Mouse (Mus musculus): ENCODE measurements around the gene Dnajc15. TPM values are rescaled to one million over a fixed set of nuclear protein-coding genes. Genes with fewer than 3 reads are reported as not detected.

Dnajc15 gene
- total RNA-seq, 2 experiments from 2014 or later, result 271 to 297 TPM

DNA sequence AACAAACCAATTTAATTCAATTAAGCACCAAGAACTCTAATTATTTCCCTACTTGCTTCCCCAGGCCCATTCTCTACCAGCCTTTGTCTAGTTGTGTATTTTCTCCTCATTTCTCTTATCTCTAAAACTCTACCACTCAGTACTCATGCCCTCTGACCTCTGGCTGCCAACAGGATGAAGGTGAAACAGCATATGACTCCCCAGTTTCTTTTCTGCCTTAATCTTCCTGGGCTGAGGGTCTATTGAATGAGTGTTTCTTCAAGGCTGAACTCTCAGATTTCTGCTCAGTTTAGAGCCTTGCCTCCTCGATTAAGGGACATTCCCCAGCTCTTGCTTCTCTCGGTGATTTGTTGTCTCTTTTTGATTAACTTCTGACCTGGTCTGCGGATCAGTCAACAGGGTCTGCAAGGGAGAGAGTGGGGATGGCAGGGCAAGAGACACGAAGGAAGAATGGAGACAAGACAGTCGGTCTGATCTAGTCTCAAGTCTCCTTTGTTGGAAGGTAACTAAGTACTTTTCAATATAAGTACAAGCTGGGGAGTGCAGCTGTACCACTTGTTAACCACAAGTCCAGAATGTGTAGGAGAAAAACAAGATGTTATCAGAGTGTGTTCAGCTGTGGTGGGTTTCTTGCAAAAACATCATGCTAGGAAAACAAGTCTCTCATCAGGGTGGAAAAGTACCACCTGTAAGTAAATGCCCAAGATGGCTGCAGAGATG is 13.9 kb downstream of the Dnajc15 start:
- DNase-seq, result no peak
- intact Hi-C loops (cut with DNase I), result no loop called here

DNA sequence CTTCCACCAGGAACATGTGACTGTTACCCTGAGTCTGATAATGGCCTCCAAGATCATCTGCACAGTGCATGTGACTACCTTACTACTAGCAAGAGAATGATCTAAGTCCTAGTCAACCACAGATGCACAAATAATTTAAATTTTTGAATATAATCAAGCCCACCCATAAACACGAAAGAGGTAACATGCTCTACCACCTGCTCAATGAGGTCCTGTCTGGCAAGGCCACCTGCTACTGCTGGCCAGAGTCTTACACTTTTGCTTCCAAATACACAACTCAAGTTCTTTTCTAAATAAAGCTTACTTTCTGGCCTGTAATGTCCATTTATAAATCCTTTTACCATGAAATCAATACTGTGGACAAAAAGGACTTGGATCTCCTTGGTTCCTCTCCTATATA is 15.0 kb downstream of the Dnajc15 start:
- intact Hi-C loops (cut with DNase I), result no loop called here
- no peak for DNase-seq

DNA sequence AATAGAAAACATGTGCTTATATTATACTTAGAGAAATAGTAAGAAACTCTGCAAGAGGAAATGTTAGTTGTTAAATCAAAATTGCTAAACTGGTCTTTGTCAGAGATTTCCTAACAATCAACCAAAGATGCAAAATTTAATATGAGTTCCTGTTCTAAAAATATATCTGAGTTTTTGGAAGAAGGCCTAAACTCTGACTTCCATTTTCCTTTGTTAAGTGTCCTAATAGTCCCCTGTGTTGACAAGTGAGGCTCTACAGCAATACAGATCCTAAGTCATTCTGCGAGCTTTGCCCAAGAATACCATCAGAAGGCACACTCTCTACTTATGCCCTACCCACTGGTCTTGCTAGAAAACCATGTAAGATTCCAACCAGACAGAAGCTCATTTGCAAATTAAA is 21.0 kb downstream of the Dnajc15 start:
- intact Hi-C loops (cut with DNase I), result no loop called here
- no peak for DNase-seq

DNA sequence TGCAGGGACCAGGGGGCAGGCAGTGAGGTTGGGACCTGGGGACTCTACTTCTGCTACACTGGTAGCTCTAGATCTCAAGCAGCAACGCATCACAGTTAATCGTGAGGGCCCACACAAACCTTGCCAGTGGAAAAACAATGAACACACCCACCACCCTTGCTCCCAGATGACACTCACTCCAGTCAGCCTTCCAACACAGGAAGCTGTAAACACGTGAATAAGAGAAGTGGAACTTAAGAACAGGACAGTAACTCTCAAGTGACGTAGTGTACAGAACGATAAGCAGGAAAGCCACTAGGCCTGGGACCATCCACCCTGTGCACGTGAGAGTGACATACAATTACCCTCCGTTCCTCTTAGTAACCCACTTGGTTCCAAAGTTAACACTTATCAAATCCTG is 25.1 kb downstream of the Dnajc15 start:
- no peak for DNase-seq
- intact Hi-C loops (cut with DNase I), result no loop called here

DNA sequence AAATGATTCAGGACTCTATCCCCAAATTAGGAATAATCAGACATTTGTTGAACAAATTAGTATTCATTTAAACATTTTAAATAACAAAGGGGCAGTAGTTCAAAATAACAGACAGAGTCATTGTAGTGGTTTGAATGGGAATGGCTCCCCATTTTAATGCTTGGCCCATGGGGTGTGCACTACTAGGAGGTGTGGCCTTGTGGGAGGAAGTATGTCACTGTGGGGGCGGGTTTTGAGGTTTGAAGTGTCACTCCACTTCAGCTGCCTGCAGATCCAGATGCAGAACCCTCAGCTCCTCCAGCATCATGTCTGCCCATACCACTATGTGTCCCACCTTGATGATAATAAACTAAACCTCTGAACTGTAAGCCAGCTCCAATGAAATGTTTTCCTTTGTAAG is 26.6 kb downstream of the Dnajc15 start:
- DNase-seq, result no peak
- intact Hi-C loops (cut with DNase I), result no loop called here

DNA sequence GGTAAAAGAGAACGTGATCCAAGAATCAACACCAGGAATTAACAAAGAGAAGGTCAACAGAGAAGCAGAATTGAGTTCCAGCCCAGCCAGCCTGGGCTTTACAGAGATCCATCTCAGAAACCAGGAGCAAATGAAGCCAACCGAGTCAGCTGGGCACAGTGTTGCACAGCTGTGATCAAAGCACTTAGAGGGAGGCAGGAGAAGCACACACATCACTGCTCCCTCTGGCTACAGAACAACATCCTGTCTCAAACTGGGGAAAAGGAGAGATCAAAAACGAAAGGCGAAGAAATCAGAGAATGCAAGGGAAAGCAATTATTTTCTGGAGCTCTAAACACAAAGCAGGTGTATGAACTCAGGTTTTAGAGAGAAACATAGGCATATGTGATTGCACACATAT is 28.7 kb downstream of the Dnajc15 start:
- intact Hi-C loops (cut with DNase I), result no loop called here
- DNase-seq, result no peak

DNA sequence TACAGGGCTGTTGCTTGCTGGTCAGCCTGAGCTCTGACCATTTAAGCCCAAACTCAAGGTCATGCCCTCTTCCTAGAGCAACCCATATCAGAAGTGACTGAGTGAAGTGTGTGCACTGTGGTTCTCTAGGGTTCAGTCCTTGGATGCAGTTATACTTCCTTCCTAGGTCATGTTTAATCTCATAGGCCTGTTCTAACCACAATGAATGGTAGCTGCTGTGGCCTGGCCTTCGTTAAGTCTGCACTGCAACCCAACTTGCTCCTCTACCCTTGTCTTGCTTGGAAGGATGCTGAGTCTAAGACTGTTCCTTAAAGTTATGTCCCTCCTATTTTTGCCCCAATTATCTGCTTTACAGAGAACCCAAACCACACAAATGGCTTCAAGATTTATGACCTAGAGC is 29.4 kb downstream of the Dnajc15 start:
- intact Hi-C loops (cut with DNase I), result no loop called here
- no peak for DNase-seq

DNA sequence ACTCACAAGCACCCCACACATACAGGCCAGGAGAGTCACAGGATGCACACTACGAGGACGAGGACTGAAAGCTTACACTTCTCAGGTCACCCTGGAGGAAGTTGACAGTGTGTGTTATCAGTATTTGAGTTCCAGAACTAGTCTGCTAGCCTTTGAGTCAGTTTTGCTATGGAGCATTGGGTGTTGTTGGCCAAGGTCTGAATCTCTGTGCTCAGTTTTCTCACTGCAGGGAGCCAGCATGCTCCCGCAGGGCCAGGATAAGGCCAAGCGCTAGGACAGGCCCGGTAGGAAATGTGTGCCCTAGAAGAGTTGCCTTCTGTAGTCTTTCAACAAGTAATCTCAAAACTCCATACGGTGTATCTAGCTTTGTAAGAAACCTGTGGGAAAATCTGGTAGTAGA is 34.4 kb downstream of the Dnajc15 start:
- intact Hi-C loops (cut with DNase I), result no loop called here
- DNase-seq, result no peak

DNA sequence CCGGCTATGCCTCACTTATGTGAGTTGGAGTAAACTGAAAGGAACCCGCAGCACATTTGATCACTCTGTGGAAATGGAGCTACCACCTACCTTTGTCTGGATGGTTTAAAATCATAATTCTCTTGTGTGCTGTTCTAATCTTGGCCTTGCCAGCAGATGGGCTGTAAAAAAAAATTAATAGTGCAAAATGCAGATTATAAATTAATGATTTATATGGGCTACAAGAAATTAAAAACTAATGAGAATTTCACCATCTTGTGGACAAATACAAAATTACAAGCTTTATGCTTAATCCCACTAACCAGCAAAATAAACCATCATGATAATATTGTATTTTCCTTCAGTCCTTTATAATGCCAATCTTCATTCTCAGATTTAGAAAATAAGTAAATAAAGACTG is 34.8 kb downstream of the Dnajc15 start:
- intact Hi-C loops (cut with DNase I), result no loop called here
- DNase-seq, result no peak

DNA sequence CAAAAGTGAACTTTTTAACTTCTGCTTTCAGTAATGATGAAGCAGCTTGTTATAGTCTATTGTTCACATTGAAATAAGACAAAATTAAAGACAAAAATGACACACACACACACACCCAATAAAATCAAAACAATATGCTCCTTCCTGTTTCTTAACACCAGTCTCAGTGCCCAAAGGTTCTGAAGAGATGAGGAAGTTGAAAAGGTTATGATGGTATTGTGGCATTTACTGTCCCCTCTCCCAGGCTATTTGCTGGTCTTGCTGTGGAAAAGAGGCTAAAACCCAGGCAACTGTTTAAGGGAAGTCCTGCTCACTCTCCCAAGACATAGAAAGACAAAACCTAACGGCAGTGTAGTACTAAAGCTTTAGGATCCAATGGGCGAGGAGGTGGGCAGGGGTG is 38.1 kb downstream of the Dnajc15 start:
- intact Hi-C loops (cut with DNase I), result loop anchor here (5.0 to 10.0 kb wide), 2 partner anchors 694 to 802 kb away; partner anchors contain the start of genes Ccdc122 and Lacc1

DNA sequence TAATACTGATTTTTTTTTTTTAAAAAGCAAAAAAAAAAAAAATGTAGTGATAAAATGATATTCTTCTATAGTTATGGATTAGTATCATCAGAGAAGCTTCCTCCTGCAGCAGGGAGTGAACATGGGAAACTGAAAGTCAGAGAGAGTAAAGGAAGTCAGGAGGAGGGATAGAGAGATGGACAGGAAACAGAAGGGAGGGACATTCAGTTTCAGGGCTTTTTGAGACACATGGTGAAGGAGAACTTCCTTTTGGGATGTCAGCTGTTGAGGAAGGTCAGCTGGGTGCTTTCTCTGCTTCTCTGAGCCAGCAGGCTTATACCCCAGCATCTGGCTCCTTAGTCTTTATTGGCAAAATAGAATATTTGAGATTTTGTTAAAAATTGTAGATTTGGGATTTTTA is 42.6 kb downstream of the Dnajc15 start:
- intact Hi-C loops (cut with DNase I), result loop anchor here (10.0 kb wide), 1 partner anchor 798 kb away; the partner anchor contains the start of genes Ccdc122 and Lacc1
- no peak for DNase-seq

More for the DNA sequence above, 38.1 kb downstream of the Dnajc15 start:
- DNase-seq, result no peak

DNA sequence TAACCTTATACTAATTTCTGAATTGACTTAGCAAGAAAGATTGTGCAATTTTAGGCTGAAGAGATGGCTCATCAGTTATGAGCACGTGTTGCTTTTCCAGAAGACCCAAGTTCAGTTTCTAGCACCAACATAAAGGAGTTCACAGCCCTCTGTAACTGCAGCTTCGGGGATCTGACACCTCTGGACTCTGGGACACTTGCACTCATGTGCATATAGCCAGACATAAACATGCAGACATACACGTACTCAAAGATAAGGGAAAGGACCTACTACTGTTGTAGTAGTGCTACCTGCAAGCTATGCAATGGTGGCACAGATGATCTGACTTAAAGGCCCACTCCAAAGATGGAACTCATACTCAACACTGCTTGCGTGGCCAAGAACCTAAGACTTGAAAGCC is 43.0 kb downstream of the Dnajc15 start:
- DNase-seq, result no peak
- intact Hi-C loops (cut with DNase I), result loop anchor here (10.0 kb wide), 1 partner anchor 797 kb away; the partner anchor contains the start of genes Ccdc122 and Lacc1

DNA sequence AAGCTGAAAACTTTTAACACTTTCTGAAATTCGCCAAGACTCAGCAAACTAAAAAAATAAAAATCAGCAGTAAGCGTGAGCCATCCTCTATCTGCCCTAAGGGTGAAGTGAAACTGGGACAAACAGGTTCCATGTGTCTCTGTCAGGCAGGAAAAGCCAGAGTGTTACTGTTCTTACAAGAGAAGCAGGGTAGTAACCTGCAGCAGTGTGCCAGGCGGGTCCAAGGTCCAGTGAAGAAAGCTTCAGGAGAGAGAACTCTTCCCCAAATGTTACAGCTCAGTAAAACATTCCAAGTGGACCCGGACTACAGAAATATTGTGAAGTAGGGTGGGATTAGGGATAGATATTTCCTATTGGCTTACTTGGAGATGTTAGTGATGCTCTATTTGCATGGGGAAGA is 45.3 kb downstream of the Dnajc15 start:
- DNase-seq, result no peak
- intact Hi-C loops (cut with DNase I), result loop anchor here (10.0 kb wide), 1 partner anchor 795 kb away; the partner anchor contains the start of genes Ccdc122 and Lacc1

DNA sequence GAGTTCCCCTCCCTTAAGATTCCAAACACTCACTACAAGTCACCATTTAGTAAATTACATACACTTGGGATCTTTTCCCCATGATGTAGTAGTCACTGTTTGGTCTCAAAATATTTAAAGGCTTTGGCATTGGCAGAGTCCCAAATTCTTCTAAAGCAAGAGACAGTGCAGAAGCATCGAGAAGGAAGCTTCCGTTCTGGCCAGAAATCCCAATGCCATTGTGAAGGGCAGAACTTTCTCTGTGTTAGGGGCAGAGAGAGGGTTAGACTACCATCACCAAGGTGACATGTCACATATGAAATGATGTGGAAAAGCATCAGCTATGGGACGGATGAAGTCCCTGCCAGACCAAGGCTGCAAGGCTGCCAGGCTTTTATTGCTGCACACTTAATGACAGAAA is 49.0 kb downstream of the Dnajc15 start:
- intact Hi-C loops (cut with DNase I), result no loop called here
- no peak for DNase-seq

DNA sequence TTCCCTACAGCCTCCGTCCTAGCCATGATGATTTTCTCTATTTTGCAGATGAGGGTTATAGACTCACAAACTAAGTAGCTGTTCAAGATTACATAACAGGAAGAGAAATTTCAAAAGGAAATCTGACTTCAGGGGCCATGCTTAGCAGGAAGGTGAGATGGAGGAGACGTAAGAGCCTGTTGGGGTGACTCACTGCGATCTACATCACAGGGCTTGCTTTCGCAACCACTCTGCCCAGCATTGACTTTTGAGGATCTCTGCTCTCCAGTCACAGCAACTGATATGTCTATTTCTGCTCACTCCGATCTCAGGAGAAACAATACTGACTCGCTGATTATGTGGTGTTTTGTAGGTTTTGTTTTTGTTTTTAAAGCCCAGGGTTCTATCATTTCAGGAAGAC is 49.8 kb downstream of the Dnajc15 start:
- intact Hi-C loops (cut with DNase I), result no loop called here

DNA sequence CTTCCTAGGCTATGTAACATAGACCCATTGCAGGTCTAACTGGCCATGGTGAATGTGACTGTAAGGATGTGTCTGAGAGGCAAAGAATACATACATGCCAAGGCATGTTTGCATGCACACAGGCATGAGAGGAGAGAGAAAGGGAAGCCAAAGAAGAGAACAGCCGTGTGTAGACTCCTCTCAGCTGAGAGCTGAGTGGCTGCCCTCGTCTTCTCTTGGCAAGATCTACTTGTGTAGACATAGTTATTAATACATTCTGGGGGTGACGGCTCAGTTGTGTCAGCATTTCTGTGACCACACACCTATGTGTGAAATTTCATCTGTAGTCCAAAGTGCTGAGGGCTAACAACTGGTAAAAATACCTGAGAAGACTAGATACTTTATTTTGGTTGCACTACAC is 55.1 kb downstream of the Dnajc15 start:
- intact Hi-C loops (cut with DNase I), result no loop called here
- DNase-seq, result no peak

More for the DNA sequence above, 49.8 kb downstream of the Dnajc15 start:
- DNase-seq, result no peak

DNA sequence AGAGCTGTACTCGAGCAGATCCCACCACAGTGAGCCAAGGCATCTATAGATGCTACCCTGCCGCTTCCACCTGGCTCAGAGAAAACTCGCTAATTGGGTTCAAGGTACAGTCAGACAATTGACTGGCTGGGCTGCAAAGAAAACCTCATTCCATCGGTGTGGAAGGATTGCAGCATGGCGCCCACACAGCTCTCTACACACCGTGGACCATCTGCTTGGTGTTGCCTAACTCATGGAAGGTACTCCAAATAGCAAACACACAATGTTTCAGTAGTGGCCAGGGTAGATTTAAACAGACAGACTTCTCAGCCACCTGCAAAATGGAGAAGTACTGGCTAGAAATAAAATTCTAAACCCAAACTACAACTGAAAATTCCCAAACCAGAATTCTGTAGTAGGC is 57.4 kb downstream of the Dnajc15 start:
- intact Hi-C loops (cut with DNase I), result no loop called here
- no peak for DNase-seq

DNA sequence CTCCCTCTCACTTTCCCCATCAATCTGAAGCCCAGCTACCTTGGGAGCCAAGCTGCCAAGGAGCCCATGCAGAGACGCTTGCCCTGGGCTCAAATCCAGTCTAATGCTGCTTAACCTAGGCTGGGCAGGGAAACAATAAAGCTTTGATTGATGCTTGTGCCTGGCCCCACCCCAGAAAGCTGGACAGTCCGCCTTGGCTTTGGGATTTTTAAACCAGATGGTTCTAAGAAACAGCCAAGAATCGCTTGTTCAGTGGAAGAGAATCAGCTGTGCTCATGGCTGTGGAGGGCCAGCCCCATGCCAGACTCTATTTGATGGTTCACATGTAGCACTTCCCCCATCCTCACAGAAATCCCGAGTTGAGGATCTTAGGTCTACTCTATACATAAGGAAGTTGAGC is 60.0 kb downstream of the Dnajc15 start:
- peak; percentile 38 to 39 for DNase-seq
- intact Hi-C loops (cut with DNase I), result no loop called here

DNA sequence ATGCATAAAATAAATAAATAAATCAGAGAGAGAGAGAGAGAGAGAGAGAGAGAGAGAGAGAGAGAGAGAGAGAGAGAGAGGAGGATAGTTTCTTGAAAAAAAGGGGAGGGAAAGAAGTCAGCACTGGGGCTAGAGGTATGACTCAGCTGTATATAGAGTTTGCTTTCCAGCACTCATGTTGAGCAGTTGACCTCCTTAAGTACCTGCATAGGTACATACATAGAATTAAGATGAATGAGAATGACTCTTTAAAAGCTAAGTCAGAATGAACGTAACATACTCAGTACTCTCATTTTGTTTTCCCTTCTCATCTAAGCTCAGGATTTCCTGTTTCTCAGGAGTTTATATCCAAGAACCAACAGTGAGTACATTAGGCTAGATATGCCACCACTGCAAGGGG is 62.0 kb downstream of the Dnajc15 start:
- no peak for DNase-seq
- intact Hi-C loops (cut with DNase I), result no loop called here

DNA sequence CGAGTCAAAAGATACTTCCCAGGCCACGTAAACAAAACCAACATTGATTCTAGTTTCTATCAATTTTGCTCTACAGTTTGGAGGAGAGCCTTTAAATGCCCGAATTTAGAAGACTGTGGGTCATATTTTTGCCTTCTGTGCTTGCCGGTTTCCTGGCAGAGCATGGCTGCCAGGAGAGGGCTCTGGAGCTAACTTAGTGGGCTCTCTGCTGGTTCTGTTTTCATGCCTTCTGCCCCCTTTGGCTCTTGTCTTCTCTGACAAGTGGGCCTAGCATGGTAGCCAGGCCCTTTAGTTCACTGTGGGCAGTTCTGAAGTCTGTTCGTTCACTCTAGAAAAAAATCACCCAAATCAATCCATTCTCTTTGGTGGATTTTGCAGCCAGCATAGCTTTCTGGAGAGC is 63.5 kb downstream of the Dnajc15 start:
- DNase-seq, result no peak
- intact Hi-C loops (cut with DNase I), result no loop called here

DNA sequence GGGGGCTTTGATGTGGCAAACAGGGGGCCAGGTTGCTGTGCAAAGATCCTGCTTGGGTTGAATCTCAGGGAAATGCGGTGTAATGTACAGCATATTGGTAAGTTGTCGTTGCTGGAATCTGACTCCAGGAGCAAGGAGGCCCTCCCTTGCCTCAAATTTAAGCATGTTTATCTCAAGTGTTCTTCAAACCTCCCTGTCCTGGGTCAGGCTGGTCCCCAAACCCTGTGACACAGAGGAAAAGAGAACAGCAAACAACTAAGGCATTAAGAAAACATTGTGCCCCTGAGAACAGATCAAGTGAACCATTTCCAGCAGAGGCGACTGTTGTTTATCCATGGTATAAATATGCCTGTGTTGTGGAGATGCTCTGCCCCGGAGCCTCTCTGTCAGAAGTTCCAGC is 67.1 kb downstream of the Dnajc15 start:
- intact Hi-C loops (cut with DNase I), result no loop called here
- no peak for DNase-seq

DNA sequence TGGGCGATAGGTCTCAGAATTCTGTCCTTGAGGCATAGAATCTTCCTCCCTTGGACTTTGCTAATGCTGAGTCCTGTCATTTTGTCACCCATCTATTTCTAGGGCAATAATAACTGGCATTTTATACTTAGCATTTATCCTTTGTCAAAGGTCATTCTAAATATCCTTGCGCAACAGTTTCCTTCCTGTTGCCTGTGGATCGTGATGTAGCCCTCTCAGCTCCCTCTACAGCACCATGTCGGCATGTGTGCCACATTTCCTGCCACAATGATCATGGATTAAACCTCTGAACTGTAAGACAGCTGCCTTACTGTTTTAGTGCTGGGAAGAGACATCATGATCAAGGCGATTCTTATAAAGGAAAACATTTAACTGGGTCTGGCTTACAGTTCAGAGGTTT is 68.6 kb downstream of the Dnajc15 start:
- intact Hi-C loops (cut with DNase I), result no loop called here
- no peak for DNase-seq

DNA sequence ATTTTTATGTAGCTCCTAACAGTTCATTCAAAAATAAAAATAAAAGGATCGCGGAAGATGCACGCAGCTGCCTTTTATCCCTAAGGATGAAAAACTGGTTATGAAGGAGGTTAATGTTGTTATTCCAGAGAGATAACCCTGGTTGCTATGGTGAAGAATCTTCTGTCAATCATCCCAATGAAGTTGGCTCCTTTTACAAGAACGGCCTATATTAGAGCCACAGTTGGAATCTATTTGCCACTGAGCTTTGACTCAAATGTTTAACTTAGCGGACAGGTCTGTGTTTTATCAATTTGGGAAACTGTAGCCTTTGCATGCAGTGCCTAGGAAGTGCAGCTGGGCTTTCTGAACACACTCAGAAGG is 72.7 kb downstream of the Dnajc15 start:
- intact Hi-C loops (cut with DNase I), result no loop called here
- no peak for DNase-seq

Data from heart, postnatal 36 days (tissue).